In genomic region chr4:134119644-134120043, GRCm38 (mm10) we compare ENCODE assay signal across 8 mouse cellular contexts. TPM values are rescaled to one million over a fixed set of nuclear protein-coding genes. Genes with fewer than 3 reads are reported as not detected.
DNase-seq lines count a peak whose midpoint lies in the region; ATAC-seq and TF ChIP-seq lines count a peak whose summit lies in the region.

No protein-coding gene starts in this region.

- 0 out of 4 replicates have a peak, but pooled peaks of 1 of the 2 experiments have one; percentile 2 for TF ChIP-seq POLR2A in MEL (IDR thresholded peaks at IDR 0.05; ENCODE audit: control insufficient read depth in 1 of 2, insufficient read depth in 1 of 2, low read depth in 1 of 2, low read length in 2 of 2, poor library complexity in 1 of 2)
- TF ChIP-seq POLR2A in cortical plate, adult 2 months (IDR thresholded peaks at IDR 0.05; ENCODE audit: extremely low read depth, insufficient read depth, low read length) = no peak
- TF ChIP-seq POLR2A in small intestine, adult 2 months (IDR thresholded peaks at IDR 0.05; ENCODE audit: low read depth, low read length) = no peak

- TF ChIP-seq EP300 in MEL (IDR thresholded peaks at IDR 0.05; ENCODE audit: low read depth in 1 of 2, low read length in 2 of 2) = no peak

- H3K36me3 ChIP-seq in liver, embryonic 12.5 days = no peaks in the 10 kb centered on the region
- H3K36me3 ChIP-seq in MEL (ENCODE audit: control insufficient read depth in 1 of 2, insufficient read depth in 2 of 2, low read length in 2 of 2) = peaks cover 0 to 22% of the 10 kb centered on the region in 2 experiments; a peak in 2 of 4 replicates
- H3K36me3 ChIP-seq in small intestine, adult 2 months (ENCODE audit: control insufficient read depth, insufficient read depth, low read length) = no peaks in the 10 kb centered on the region

- H3K79me2 ChIP-seq in MEL (ENCODE audit: control insufficient read depth, insufficient read depth, low read length, poor library complexity) = no peaks in the 10 kb centered on the region; the same call in 1 of the 2 replicates

- no peak for ATAC-seq in liver, embryonic 12.5 days

- DNase-seq in liver (peak; percentile 67), MEL (ENCODE audit: low read depth, low spot score) (peak; percentile 89)
- no peak for DNase-seq in right cerebral cortex, adult 18-20 months
- DNase-seq in heart, postnatal 36 days = no peak
- no peak for DNase-seq in lung, postnatal 14 days

- peak; percentile 56 to 69 (median 63) for TF ChIP-seq CTCF in MEL (IDR thresholded peaks at IDR 0.05 in 2 of 3, conservative IDR thresholded peaks at IDR 0.05 in 1 of 3; ENCODE audit: control insufficient read depth in 1 of 3, insufficient read depth in 1 of 3, low read depth in 2 of 3, low read length in 3 of 3, poor library complexity in 1 of 3, severe bottlenecking in 1 of 3)
- peak; percentile 24; the same call in 1 of the 2 replicates for TF ChIP-seq CTCF in cortical plate, adult 2 months (IDR thresholded peaks at IDR 0.05; ENCODE audit: extremely low read depth, insufficient read depth, low read length)
- peak; percentile 34; the same call in 1 of the 2 replicates for TF ChIP-seq CTCF in small intestine, adult 2 months (IDR thresholded peaks at IDR 0.05; ENCODE audit: extremely low read depth, insufficient read length, insufficient replicate concordance, low read depth, low read length)

- H3K27ac ChIP-seq in liver, embryonic 12.5 days = no peak overlapping the region
- peak overlapping the region; percentile 73 for H3K27ac ChIP-seq in MEL (ENCODE audit: control insufficient read depth, low read depth, low read length)
- no peak overlapping the region for H3K27ac ChIP-seq in cortical plate, adult 2 months (ENCODE audit: insufficient read depth, low read length)
- peak overlapping the region; percentile 64; the same call in 1 of the 2 replicates for H3K27ac ChIP-seq in small intestine, adult 2 months (ENCODE audit: insufficient read depth, low read depth, low read length)

- no peak for TF ChIP-seq RAD21 in MEL (IDR thresholded peaks at IDR 0.05; ENCODE audit: low read depth, low read length)

- H3K9ac ChIP-seq in liver, embryonic 12.5 days = no peak overlapping the region
- peak overlapping the region; percentile 55 for H3K9ac ChIP-seq in MEL (ENCODE audit: control insufficient read depth, low read depth, low read length, poor library complexity, severe bottlenecking)

- H3K4me2 ChIP-seq in liver, embryonic 12.5 days = no peak overlapping the region

- H3K4me1 ChIP-seq in liver, embryonic 12.5 days = peaks cover 65% of the 10 kb centered on the region
- peaks cover 12 to 34% of the 10 kb centered on the region in 2 experiments for H3K4me1 ChIP-seq in MEL (ENCODE audit: control insufficient read depth in 1 of 2, insufficient read depth in 2 of 2, low read length in 2 of 2)
- no peaks in the 10 kb centered on the region for H3K4me1 ChIP-seq in cortical plate, adult 2 months (ENCODE audit: control insufficient read depth, insufficient read depth, low read length)
- peaks cover 53% of the 10 kb centered on the region for H3K4me1 ChIP-seq in small intestine, adult 2 months (ENCODE audit: control insufficient read depth, insufficient read depth, insufficient read length, low read length)

- H3K4me3 ChIP-seq in liver, embryonic 12.5 days = no peak overlapping the region
- no peak overlapping the region for H3K4me3 ChIP-seq in MEL (ENCODE audit: control insufficient read depth in 1 of 2, insufficient read depth in 1 of 2, low read depth in 2 of 2, low read length in 2 of 2)
- H3K4me3 ChIP-seq in cortical plate, adult 2 months (ENCODE audit: insufficient read depth, low read length) = no peak overlapping the region
- no peak overlapping the region for H3K4me3 ChIP-seq in small intestine, adult 2 months (ENCODE audit: low read depth, low read length)

- WGBS in liver, embryonic 12.5 days (ENCODE audit: insufficient replicate concordance) = 50% methylated on average over 9 of the region's 9 CpGs
- 77% methylated on average over 9 of the region's 9 CpGs for WGBS in small intestine, adult 2 months

- no peaks in the 10 kb centered on the region for H3K9me3 ChIP-seq in liver, embryonic 12.5 days (replicated peaks)
- H3K9me3 ChIP-seq in MEL (replicated peaks; ENCODE audit: insufficient read depth, low read length) = no peaks in the 10 kb centered on the region

- intact Hi-C loops in heart, postnatal 36 days (cut with DNase I) = no loop called here

- no peaks in the 10 kb centered on the region for H3K27me3 ChIP-seq in liver, embryonic 12.5 days (replicated peaks)
- no peaks in the 10 kb centered on the region for H3K27me3 ChIP-seq in MEL (ENCODE audit: control insufficient read depth in 1 of 2, insufficient read depth in 2 of 2, low read length in 2 of 2)
- H3K27me3 ChIP-seq in small intestine, adult 2 months (ENCODE audit: control insufficient read depth, insufficient read depth, low read length) = no peaks in the 10 kb centered on the region; the same call in 1 of the 2 replicates

TF ChIP-seq in MEL, 35 proteins besides CTCF, POLR2A, EP300 and RAD21:
- TF ChIP-seq MYC (IDR thresholded peaks at IDR 0.05; ENCODE audit: low read depth, low read length) = no peak
- no peak for TF ChIP-seq CHD2 (IDR thresholded peaks at IDR 0.05; ENCODE audit: low read length)
- no peak for TF ChIP-seq BHLHE40 (IDR thresholded peaks at IDR 0.05; ENCODE audit: borderline replicate concordance, low read depth, low read length)
- no peak for TF ChIP-seq TCF12 (IDR thresholded peaks at IDR 0.05; ENCODE audit: low read depth, low read length)
- no peak for TF ChIP-seq JUND (IDR thresholded peaks at IDR 0.05; ENCODE audit: low read depth, low read length)
- no peak for TF ChIP-seq RCOR1 (IDR thresholded peaks at IDR 0.05; ENCODE audit: low read depth, low read length)
- TF ChIP-seq MAFK (IDR thresholded peaks at IDR 0.05; ENCODE audit: borderline replicate concordance, low read depth, low read length) = no peak
- no peak for TF ChIP-seq KAT2A (conservative IDR thresholded peaks at IDR 0.05; ENCODE audit: low read depth, low read length)
- no peak for TF ChIP-seq SIN3A (IDR thresholded peaks at IDR 0.05; ENCODE audit: low read length)
- TF ChIP-seq CHD1 (IDR thresholded peaks at IDR 0.05; ENCODE audit: low read depth, low read length) = no peak
- TF ChIP-seq ELF1 (IDR thresholded peaks at IDR 0.05; ENCODE audit: low read depth, low read length) = no peak
TF ChIP-seq in MEL: peak in this region for 0.

RNA-seq across cellular contexts. Expression of gene Sh3bgrl3, which starts 8.9 kb away (rescaled TPM):
- polyA plus RNA-seq in liver, embryonic 12.5 days (2016; fragmentation: Nextera tagmentation; extraction: Ambion mirVana) = 187 and 205 TPM in 2 replicates
- total RNA-seq in MEL (2012; rRNA removed) = 122 and 126 TPM in 2 replicates
- polyA plus RNA-seq in MEL (2012; ENCODE audit: insufficient read depth in 1 of 2, insufficient read length in 2 of 2, low read depth in 1 of 2, low replicate concordance in 2 of 2, missing spikeins in 1 of 2) = 100 to 1,000 TPM in 1 of 2 experiments, not detected in 1; 414 TPM
- polyA plus RNA-seq in cortical plate, adult 2 months (2012; rRNA removed) = 487 and 489 TPM in 2 replicates
- polyA plus RNA-seq in small intestine, adult 2 months (2012; rRNA removed) = 453 and 911 TPM in 2 replicates
- 10 to 100 TPM; 36.4 to 39.9 TPM for total RNA-seq in heart, postnatal 36 days (2021)

RNA-seq across cellular contexts. Expression of gene Ubxn11, which starts 17.3 kb away (rescaled TPM):
- 3.4 and 3.7 TPM in 2 replicates for polyA plus RNA-seq in liver, embryonic 12.5 days (2016; fragmentation: Nextera tagmentation; extraction: Ambion mirVana)
- 2.6 and 5.4 TPM in 2 replicates for total RNA-seq in MEL (2012; rRNA removed)
- polyA plus RNA-seq in MEL (2012; ENCODE audit: insufficient read depth in 1 of 2, insufficient read length in 2 of 2, low read depth in 1 of 2, low replicate concordance in 2 of 2, missing spikeins in 1 of 2) = 10 to 100 TPM in 1 of 2 experiments, not detected in 1; 11.9 TPM
- 45.4 and 51.3 TPM in 2 replicates for polyA plus RNA-seq in cortical plate, adult 2 months (2012; rRNA removed)
- 2.8 and 4.5 TPM in 2 replicates for polyA plus RNA-seq in small intestine, adult 2 months (2012; rRNA removed)
- total RNA-seq in heart, postnatal 36 days (2021) = 1 to 10 TPM; 1.6 to 1.9 TPM

RNA-seq across cellular contexts. Expression of gene Cd52, which starts 24.8 kb away (rescaled TPM):
- polyA plus RNA-seq in liver, embryonic 12.5 days (2016; fragmentation: Nextera tagmentation; extraction: Ambion mirVana) = 18.5 and 21.5 TPM in 2 replicates
- total RNA-seq in MEL (2012; rRNA removed) = 0.52 and 1.3 TPM in 2 replicates
- under 1 TPM in 1 of 2 experiments, not detected in 1; 0.86 TPM for polyA plus RNA-seq in MEL (2012; ENCODE audit: insufficient read depth in 1 of 2, insufficient read length in 2 of 2, low read depth in 1 of 2, low replicate concordance in 2 of 2, missing spikeins in 1 of 2)
- polyA plus RNA-seq in cortical plate, adult 2 months (2012; rRNA removed) = 4.2 and 5.5 TPM in 2 replicates
- 21.7 and 35.1 TPM in 2 replicates for polyA plus RNA-seq in small intestine, adult 2 months (2012; rRNA removed)
- 1 to 10 TPM; 3.1 to 4.6 TPM for total RNA-seq in heart, postnatal 36 days (2021)

RNA-seq across cellular contexts. Expression of gene Crybg2, which starts 59.0 kb away (rescaled TPM):
- 0.71 and 0.82 TPM in 2 replicates for polyA plus RNA-seq in liver, embryonic 12.5 days (2016; fragmentation: Nextera tagmentation; extraction: Ambion mirVana)
- 0.65 and 0.72 TPM in 2 replicates for total RNA-seq in MEL (2012; rRNA removed)
- 1 to 10 TPM in 1 of 2 experiments, not detected in 1; 2.3 TPM for polyA plus RNA-seq in MEL (2012; ENCODE audit: insufficient read depth in 1 of 2, insufficient read length in 2 of 2, low read depth in 1 of 2, low replicate concordance in 2 of 2, missing spikeins in 1 of 2)
- 4.5 and 5.1 TPM in 2 replicates for polyA plus RNA-seq in cortical plate, adult 2 months (2012; rRNA removed)
- 57.7 and 92.5 TPM in 2 replicates for polyA plus RNA-seq in small intestine, adult 2 months (2012; rRNA removed)
- not detected for total RNA-seq in heart, postnatal 36 days (2021)

Comparison
In these comparisons a context has a peak if more than half of its experiments do, and no peak if none do; other contexts are left out.
1. DNase-seq: peak in liver (single experiment) and MEL (single experiment); none in right cerebral cortex, adult 18-20 months (single experiment), heart, postnatal 36 days (0 of 2) and lung, postnatal 14 days (single experiment).
2. H3K27ac ChIP-seq: peak in MEL (single experiment) and small intestine, adult 2 months (single experiment); none in liver, embryonic 12.5 days (single experiment) and cortical plate, adult 2 months (single experiment).
3. Peak in every context shown above with its lines, with median percentiles within 50 percentile points of each other: CTCF ChIP-seq.